Mouse (Mus musculus): Measurements from ENCODE around the gene Nup205.
"Not testable (repeated sequence)": the region's sequence is repeated elsewhere in the genome, so short reads cannot be mapped to it uniquely, and the experiment has no call there.

Nup205 gene

GRCm38 (mm10) chr6:35176979-35177649 is at the start of gene Nup205:
Nup205 (plus strand) TSS chr6:35177421.
- peak; percentile 80 for DNase-seq (ENCODE audit: low spot score)

- peak; percentile 42 for DNase-seq (ENCODE audit: low spot score)
Observed at GRCm38 (mm10) chr6:35132806-35133205, 44.4 kb upstream of the Nup205 start.

- DNase-seq (ENCODE audit: low spot score): no peak
Observed at GRCm38 (mm10) chr6:35133246-35133578, 44.0 kb upstream of the Nup205 start.

- peak; percentile 95 for DNase-seq (ENCODE audit: low spot score)
Observed at GRCm38 (mm10) chr6:35133579-35134488, 43.4 kb upstream of the Nup205 start, which contains the start of gene Cnot4. Cnot4 (minus strand) TSS chr6:35133724.

- no peak for DNase-seq (ENCODE audit: low spot score)
Observed at GRCm38 (mm10) chr6:35134844-35135243, 42.4 kb upstream of the Nup205 start.

- DNase-seq (ENCODE audit: low spot score): no peak
Observed at GRCm38 (mm10) chr6:35140351-35140750, 36.9 kb upstream of the Nup205 start.

- DNase-seq (ENCODE audit: low spot score): no peak
Observed at GRCm38 (mm10) chr6:35145569-35145968, 31.7 kb upstream of the Nup205 start.

- no peak for DNase-seq (ENCODE audit: low spot score)
Observed at GRCm38 (mm10) chr6:35147726-35148422, 29.3 kb upstream of the Nup205 start.

- DNase-seq (ENCODE audit: low spot score): no peak
Observed at GRCm38 (mm10) chr6:35154540-35154939, 22.7 kb upstream of the Nup205 start.

- DNase-seq (ENCODE audit: low spot score): no peak
Observed at GRCm38 (mm10) chr6:35169250-35169649, 8.0 kb upstream of the Nup205 start.

GRCm38 (mm10) chr6:35172028-35172427 is 5.2 kb upstream of the Nup205 start:
- DNase-seq (ENCODE audit: low spot score): not testable (repeated sequence)

GRCm38 (mm10) chr6:35173181-35173580 is 4.0 kb upstream of the Nup205 start:
- DNase-seq (ENCODE audit: low spot score): no peak

- DNase-seq (ENCODE audit: low spot score): peak; percentile 23
Observed at GRCm38 (mm10) chr6:35177650-35178272, 540 bp downstream of the Nup205 start.

GRCm38 (mm10) chr6:35179299-35179698 is 2.1 kb downstream of the Nup205 start:
- not testable (repeated sequence) for DNase-seq (ENCODE audit: low spot score)

- DNase-seq (ENCODE audit: low spot score): no peak
Observed at GRCm38 (mm10) chr6:35184781-35185180, 7.6 kb downstream of the Nup205 start.

- no peak for DNase-seq (ENCODE audit: low spot score)
Observed at GRCm38 (mm10) chr6:35191198-35191597, 14.0 kb downstream of the Nup205 start.

- DNase-seq (ENCODE audit: low spot score): no peak
Observed at GRCm38 (mm10) chr6:35225696-35226095, 48.5 kb downstream of the Nup205 start.

GRCm38 (mm10) chr6:35229415-35229814 is 52.2 kb downstream of the Nup205 start:
- no peak for DNase-seq (ENCODE audit: low spot score)

GRCm38 (mm10) chr6:35236108-35236785 is 59.0 kb downstream of the Nup205 start:
- no peak for DNase-seq (ENCODE audit: low spot score)

- no peak for DNase-seq (ENCODE audit: low spot score)
Observed at GRCm38 (mm10) chr6:35243252-35243651, 66.0 kb downstream of the Nup205 start.

GRCm38 (mm10) chr6:35243989-35244388 is 66.8 kb downstream of the Nup205 start:
- DNase-seq (ENCODE audit: low spot score): peak; percentile 53

Measured in c-Kit-positive CD71-positive TER-119-positive erythroid progenitor cells, embryonic 14.5 days (primary cell).